Mouse (Mus musculus) G1E (cell line): Measurements from ENCODE around the gene Neurl2.

Experiments used
- CTCF ChIP-seq: IDR thresholded peaks from 2 replicates; pipeline ENCODE4 v1.5.1; 2012; ENCODE audit warnings: low read depth, low read length, inconsistent platforms, mixed read lengths
- GATA1 ChIP-seq: IDR thresholded peaks from 2 replicates; pipeline ENCODE4 v1.6.1; 2012; ENCODE audit warnings: borderline replicate concordance, low read length, inconsistent platforms, mixed read lengths
- POLR2AphosphoS5 ChIP-seq: IDR thresholded peaks from 2 replicates; pipeline ENCODE4 v1.6.1; 2012; ENCODE audit warnings: low read depth, low read length, inconsistent platforms; ENCODE audit not compliant: insufficient replicate concordance

GRCm38 (mm10) chr2:164790451-164790850 is 42.8 kb downstream of the Neurl2 start:
- TF ChIP-seq CTCF = no peak
- no peak for TF ChIP-seq GATA1
- TF ChIP-seq POLR2AphosphoS5 = no peak
